ENCODE assay signal across 23 mouse cellular contexts in the genomic region with DNA sequence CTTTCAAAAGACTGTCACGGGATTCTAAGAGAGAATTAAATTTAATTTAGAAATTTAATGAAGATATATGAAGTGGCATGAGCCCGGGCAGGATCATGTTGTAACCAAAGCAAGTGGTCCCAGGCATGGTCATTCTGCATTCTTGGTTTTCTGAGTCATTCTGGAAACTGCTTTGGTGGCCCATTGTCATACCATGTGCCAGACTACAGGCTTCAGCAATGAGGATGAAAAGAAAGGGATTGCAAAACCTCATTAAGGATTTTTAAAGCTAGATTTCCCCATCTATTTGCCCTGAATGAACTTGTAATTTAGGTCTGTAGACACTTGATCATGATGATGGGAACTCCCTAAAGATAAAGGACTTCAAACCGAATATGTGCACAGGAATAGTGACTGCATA.
DNase-seq lines count a peak whose midpoint lies in the region; TF ChIP-seq lines count a peak whose summit lies in the region.
"Had no signal": no experiment of that assay in that cellular context is flagged by ENCODE, and none has a peak within 500 bp of the region (broad histone marks: within the 10 kb centered on the region; RNA-seq: fewer than 3 reads in every experiment).

No protein-coding gene starts in this region.

- H3ac ChIP-seq in C2C12 (ENCODE audit: control insufficient read depth, insufficient read length, low read depth) (no peak overlapping the region), myocyte (ENCODE audit: control insufficient read depth, insufficient read length) (no peak overlapping the region)

- TF ChIP-seq CTCF in C2C12 (IDR thresholded peaks at IDR 0.05; ENCODE audit: control insufficient read depth, insufficient read depth, insufficient read length), result no peak

- no peak for TF ChIP-seq POLR2A in myocyte (IDR thresholded peaks at IDR 0.05; ENCODE audit: insufficient read length, low read depth)

- no peaks in the 10 kb centered on the region for H3K36me3 ChIP-seq in C2C12 (ENCODE audit: control insufficient read depth, insufficient read depth)
- no peaks in the 10 kb centered on the region for H3K36me3 ChIP-seq in myocyte (ENCODE audit: control insufficient read depth, insufficient read depth)
- H3K36me3 ChIP-seq: G1E had no signal

- H3K79me2 ChIP-seq in C2C12 (ENCODE audit: control insufficient read depth, insufficient read depth) (no peaks in the 10 kb centered on the region), myocyte (ENCODE audit: control insufficient read depth, insufficient read depth) (no peaks in the 10 kb centered on the region)

- DNase-seq in 3T3-L1 (ENCODE audit: low read depth, low spot score), result peak; percentile 33
- DNase-seq in Muller cell, postnatal 12 days (ENCODE audit: inconsistent ontology term), result peak; percentile 88
- no peak for DNase-seq in embryo, embryonic 11 days
- no peak for DNase-seq in kidney, postnatal 10 days
- DNase-seq in adrenal gland, adult 8-10 months, result no peak
- DNase-seq in cerebellum, adult 9-10 months, result no peak
- DNase-seq: adrenal gland, adult 2 months; adrenal gland, postnatal 10 days; adrenal gland, postnatal 14 days; adrenal gland, postnatal 25 days; adrenal gland, postnatal 36 days; B cell, adult 2 months; cerebellum, adult 11 months; cerebellum, adult 11-12 months; cerebellum, adult 18-20 months; cerebellum, adult 2 months; cerebellum, adult 8-10 months; cerebellum, adult 9-11 months had no signal

- no peaks in the 10 kb centered on the region for H3K79me3 ChIP-seq in C2C12 (ENCODE audit: low read depth)

- H3K4me2 ChIP-seq in myocyte (ENCODE audit: low read depth), result no peak overlapping the region

- H3K27me3 ChIP-seq in C2C12 (ENCODE audit: control insufficient read depth, insufficient read depth, insufficient read length) (no peaks in the 10 kb centered on the region), myocyte (ENCODE audit: control insufficient read depth, insufficient read depth, insufficient read length) (no peaks in the 10 kb centered on the region)
- H3K27me3 ChIP-seq: CH12.LX, Patski had no signal

- no peak overlapping the region for H3K4me3 ChIP-seq in C2C12 (ENCODE audit: insufficient read depth, poor library complexity, severe bottlenecking)
- H3K4me3 ChIP-seq in myocyte, result no peak overlapping the region

TF ChIP-seq in C2C12, 6 proteins besides CTCF, POLR2A, EP300 and RAD21:
- no peak for TF ChIP-seq MYOG (IDR thresholded peaks at IDR 0.05; ENCODE audit: control insufficient read depth, extremely low read depth, insufficient read length)
- TF ChIP-seq FOSL1 (IDR thresholded peaks at IDR 0.05; ENCODE audit: insufficient read depth, low read length, poor library complexity, severe bottlenecking), result peak; percentile 29
- peak; percentile 85 for TF ChIP-seq CEBPB (IDR thresholded peaks at IDR 0.05; ENCODE audit: low read depth)
- TF ChIP-seq MYOD1 (IDR thresholded peaks at IDR 0.05; ENCODE audit: control insufficient read depth, insufficient read length, low read depth), result no peak
- TF ChIP-seq USF1 (IDR thresholded peaks at IDR 0.05; ENCODE audit: low read depth), result peak; percentile 48
- TF ChIP-seq MAX (IDR thresholded peaks at IDR 0.05), result peak; percentile 95

TF ChIP-seq in myocyte, 11 proteins besides CTCF, POLR2A, EP300 and RAD21:
- TF ChIP-seq CEBPB (IDR thresholded peaks at IDR 0.05; ENCODE audit: insufficient read depth, poor library complexity, severe bottlenecking), result peak; percentile 41; the same call in 1 of the 2 replicates
- no peak for TF ChIP-seq E2F4 (IDR thresholded peaks at IDR 0.05; ENCODE audit: insufficient read depth)

Comparison
In these comparisons a context has a peak if more than half of its experiments do, and no peak if none do; other contexts are left out.
1. DNase-seq: peak in 3T3-L1 (single experiment) and Muller cell, postnatal 12 days (single experiment); none in embryo, embryonic 11 days (single experiment), kidney, postnatal 10 days (single experiment), adrenal gland, adult 8-10 months (single experiment) and cerebellum, adult 9-10 months (single experiment).